Mouse (Mus musculus) embryonic facial prominence, embryonic 10.5 days (tissue): ENCODE data around the gene Adamts2. TPM values are rescaled to one million over a fixed set of nuclear protein-coding genes. Genes with fewer than 3 reads are reported as not detected.

Source experiments
- DNase-seq: peaks from one replicate; pipeline ENCODE4 v3.0.0-alpha.2; 2017; ENCODE audit warnings: low spot score
- H3K27ac ChIP-seq: fragments of 300-500 bp; sonication (generic); replicated peaks from 2 replicates; pipeline ENCODE4 v1.5.1; 2016; ENCODE audit warnings: mild to moderate bottlenecking
- H3K27me3 ChIP-seq: fragments of 300-500 bp; sonication (generic); replicated peaks from 2 replicates; pipeline ENCODE4 v1.6.1; 2016; ENCODE audit warnings: low read depth, mild to moderate bottlenecking; ENCODE audit not compliant: poor library complexity, severe bottlenecking
- H3K36me3 ChIP-seq: fragments of 300-500 bp; sonication (generic); replicated peaks from 2 replicates; pipeline ENCODE4 v1.6.1; 2016; ENCODE audit warnings: mild to moderate bottlenecking, moderate library complexity
- H3K4me1 ChIP-seq: fragments of 300-500 bp; sonication (generic); 2 replicates; pipeline ENCODE4 v1.6.1; 2016
- H3K4me3 ChIP-seq: fragments of 300-500 bp; sonication (generic); 2 replicates; pipeline ENCODE4 v1.5.1; 2016; ENCODE audit warnings: mild to moderate bottlenecking, moderate library complexity
- H3K9me3 ChIP-seq: fragments of 300-500 bp; sonication (generic); 2 replicates; pipeline ENCODE4 v1.6.1; 2016; ENCODE audit warnings: mild to moderate bottlenecking
- WGBS: fragments of 180-500 bp; shearing (Covaris S2); methylation state at CpG from one replicate; pipeline ENCODE4 v1.1.7; 2016; 5-methylcytosine and 5-hydroxymethylcytosine counted together
- polyA plus RNA-seq: library from polyadenylated mRNA; unstranded; fragments of >200 nt; fragmentation: Nextera tagmentation; extraction: Ambion mirVana; gene quantifications from 2 replicates; pipeline ENCODE4 v1.2.1, GENCODE M21; 2016

Adamts2 gene
- polyA plus RNA-seq, 1 experiment from 2014 or later = 1.4 TPM

- Histone ChIP-seq H3K27ac (no peak overlapping the region), H3K4me1 (peaks cover 30% of the 10 kb centered on the region), H3K27me3 (peaks cover 61% of the 10 kb centered on the region), H3K36me3 (no peaks in the 10 kb centered on the region), H3K9me3 (no peaks in the 10 kb centered on the region), H3K4me3 (no peak overlapping the region)
- no peak for DNase-seq
- WGBS = 66% methylated on average over 2 of the region's 2 CpGs
Measured at GRCm38 (mm10) chr11:50599156-50599555, 2.7 kb upstream of the Adamts2 start.

- Histone ChIP-seq H3K4me3 (peak overlapping the region; percentile 79), H3K9me3 (no peaks in the 10 kb centered on the region), H3K27ac (peak overlapping the region; percentile 73), H3K36me3 (no peaks in the 10 kb centered on the region), H3K4me1 (peaks cover 24% of the 10 kb centered on the region), H3K27me3 (peaks cover 87% of the 10 kb centered on the region)
- DNase-seq = peak; percentile 68
- 1% methylated on average over 59 of the region's 59 CpGs for WGBS
Measured at GRCm38 (mm10) chr11:50602356-50603081, 635 bp downstream of the Adamts2 start.

- 2% methylated on average over 52 of the region's 52 CpGs for WGBS
- DNase-seq = peak; percentile 73
- peaks cover 91% of the 10 kb centered on the region for H3K27me3 ChIP-seq
- no peaks in the 10 kb centered on the region for H3K36me3 ChIP-seq
- no peaks in the 10 kb centered on the region for H3K9me3 ChIP-seq
- H3K4me1 ChIP-seq = peaks cover 24% of the 10 kb centered on the region
- H3K27ac ChIP-seq = no peak overlapping the region
- peak overlapping the region; percentile 79 for H3K4me3 ChIP-seq
Measured at GRCm38 (mm10) chr11:50603082-50603910, 1.4 kb downstream of the Adamts2 start.

- Histone ChIP-seq H3K4me1 (peaks cover 24% of the 10 kb centered on the region), H3K36me3 (no peaks in the 10 kb centered on the region), H3K27ac (no peak overlapping the region), H3K27me3 (peaks cover 88% of the 10 kb centered on the region), H3K4me3 (no peak overlapping the region), H3K9me3 (no peaks in the 10 kb centered on the region)
- WGBS = 76% methylated on average over 16 of the region's 16 CpGs
- no peak for DNase-seq
Measured at GRCm38 (mm10) chr11:50604371-50604770, 2.5 kb downstream of the Adamts2 start.

- H3K27ac ChIP-seq = no peak overlapping the region
- WGBS = 66% methylated on average over 5 of the region's 5 CpGs
- H3K9me3 ChIP-seq = no peaks in the 10 kb centered on the region
- no peak for DNase-seq
- H3K4me1 ChIP-seq = peaks cover 9% of the 10 kb centered on the region; the same call in 1 of the 2 replicates
- H3K36me3 ChIP-seq = no peaks in the 10 kb centered on the region
- H3K4me3 ChIP-seq = no peak overlapping the region
- peaks cover 20% of the 10 kb centered on the region for H3K27me3 ChIP-seq
Measured at GRCm38 (mm10) chr11:50611181-50611580, 9.3 kb downstream of the Adamts2 start.

- Histone ChIP-seq H3K27me3 (no peaks in the 10 kb centered on the region), H3K4me3 (no peak overlapping the region), H3K4me1 (peaks cover 9% of the 10 kb centered on the region), H3K27ac (no peak overlapping the region), H3K9me3 (no peaks in the 10 kb centered on the region), H3K36me3 (no peaks in the 10 kb centered on the region)
- no peak for DNase-seq
- WGBS = 85% methylated on average over 11 of the region's 11 CpGs
Measured at GRCm38 (mm10) chr11:50617015-50617543, 15.2 kb downstream of the Adamts2 start.

- 86% methylated on average over 4 of the region's 4 CpGs for WGBS
- H3K4me1 ChIP-seq = peaks cover 32% of the 10 kb centered on the region
- H3K4me3 ChIP-seq = no peak overlapping the region
- no peaks in the 10 kb centered on the region for H3K9me3 ChIP-seq
- DNase-seq = no peak
- no peaks in the 10 kb centered on the region for H3K36me3 ChIP-seq
- no peak overlapping the region for H3K27ac ChIP-seq
- H3K27me3 ChIP-seq = no peaks in the 10 kb centered on the region
Measured at GRCm38 (mm10) chr11:50620926-50621325, 19.0 kb downstream of the Adamts2 start.

- no peaks in the 10 kb centered on the region for H3K27me3 ChIP-seq
- H3K4me1 ChIP-seq = peaks cover 32% of the 10 kb centered on the region
- no peaks in the 10 kb centered on the region for H3K36me3 ChIP-seq
- no peak overlapping the region for H3K4me3 ChIP-seq
- no peaks in the 10 kb centered on the region for H3K9me3 ChIP-seq
- 84% methylated on average over 5 of the region's 5 CpGs for WGBS
- peak overlapping the region; percentile 87 for H3K27ac ChIP-seq
- DNase-seq = no peak
Measured at GRCm38 (mm10) chr11:50621364-50621763, 19.5 kb downstream of the Adamts2 start.

GRCm38 (mm10) chr11:50622238-50622726 lies 20.4 kb downstream of the Adamts2 start:
- Histone ChIP-seq H3K27me3 (no peaks in the 10 kb centered on the region), H3K9me3 (no peaks in the 10 kb centered on the region), H3K27ac (peak overlapping the region; percentile 87), H3K4me3 (peak overlapping the region; percentile 41), H3K4me1 (peaks cover 33% of the 10 kb centered on the region), H3K36me3 (no peaks in the 10 kb centered on the region)
- 50% methylated on average over 15 of the region's 15 CpGs for WGBS
- peak; percentile 88 for DNase-seq

GRCm38 (mm10) chr11:50623806-50624205 lies 21.9 kb downstream of the Adamts2 start:
- 0 out of 2 replicates have a peak, but pooled peaks cover under 1% of the 10 kb centered on the region for H3K27me3 ChIP-seq
- H3K27ac ChIP-seq = no peak overlapping the region; the same call in none of the 2 replicates
- no peaks in the 10 kb centered on the region for H3K36me3 ChIP-seq
- no peaks in the 10 kb centered on the region for H3K9me3 ChIP-seq
- H3K4me3 ChIP-seq = no peak overlapping the region
- 90% methylated on average over 3 of the region's 3 CpGs for WGBS
- peaks cover 36% of the 10 kb centered on the region for H3K4me1 ChIP-seq
- no peak for DNase-seq

GRCm38 (mm10) chr11:50624239-50624638 lies 22.4 kb downstream of the Adamts2 start:
- DNase-seq = no peak
- WGBS = 41% methylated on average over 2 of the region's 2 CpGs
- Histone ChIP-seq H3K27ac (peak overlapping the region; percentile 54), H3K36me3 (no peaks in the 10 kb centered on the region), H3K27me3 (0 out of 2 replicates have a peak, but pooled peaks cover 5% of the 10 kb centered on the region), H3K4me3 (no peak overlapping the region), H3K4me1 (peaks cover 36% of the 10 kb centered on the region), H3K9me3 (no peaks in the 10 kb centered on the region)

GRCm38 (mm10) chr11:50624720-50625119 lies 22.8 kb downstream of the Adamts2 start:
- no peak for DNase-seq
- H3K27me3 ChIP-seq = peaks cover 6% of the 10 kb centered on the region; the same call in 1 of the 2 replicates
- no peak overlapping the region for H3K4me3 ChIP-seq
- peaks cover 36% of the 10 kb centered on the region for H3K4me1 ChIP-seq
- 71% methylated on average over 5 of the region's 5 CpGs for WGBS
- no peaks in the 10 kb centered on the region for H3K36me3 ChIP-seq
- H3K9me3 ChIP-seq = no peaks in the 10 kb centered on the region
- peak overlapping the region; percentile 54 for H3K27ac ChIP-seq
